Mouse (Mus musculus) CH12.LX (cell line): ENCODE data around the gene Unc13b. TPM values are rescaled to one million over a fixed set of nuclear protein-coding genes. Genes with fewer than 3 reads are reported as not detected.
A peak's percentile ranks its signal among the peaks of the same experiment; 100 is the strongest.

ENCODE experiments used
- DNase-seq: peaks from one replicate; pipeline ENCODE4 v3.0.0-alpha.2; 2013; ENCODE audit errors: extremely low read depth
- H3K27ac ChIP-seq: 2 replicates; pipeline ENCODE4 v1.5.1; 2012; ENCODE audit warnings: low read depth, mild to moderate bottlenecking, control low read depth, moderate library complexity; ENCODE audit not compliant: insufficient read depth
- H3K27me3 ChIP-seq: replicated peaks from 2 replicates; pipeline ENCODE3; 2012; ENCODE audit warnings: inconsistent platforms
- H3K36me3 ChIP-seq, 2 experiments: replicated peaks in 1 of 2; 2 replicates each; pipeline versions ENCODE3 to v1.6.1; 2012; ENCODE audit warnings: inconsistent platforms in 1 of 2, low read length in 1 of 2, mild to moderate bottlenecking in 1 of 2, mixed read lengths in 1 of 2, moderate library complexity in 1 of 2; ENCODE audit not compliant: control insufficient read depth in 1 of 2, insufficient read depth in 1 of 2
- H3K4me1 ChIP-seq, 2 experiments: 2 replicates each; pipeline ENCODE4 v1.6.1; 2012; ENCODE audit warnings: inconsistent platforms in 1 of 2, moderate library complexity in 1 of 2; ENCODE audit not compliant: insufficient read depth in 2 of 2, control insufficient read depth in 1 of 2
- H3K4me2 ChIP-seq: 2 replicates; pipeline ENCODE4 v1.6.1; 2012; ENCODE audit warnings: low read depth, mild to moderate bottlenecking, control low read depth; ENCODE audit not compliant: poor library complexity, insufficient read depth, severe bottlenecking
- H3K4me3 ChIP-seq, 3 experiments: fragments of 150-350 bp in 1 of 3; sonication (generic) in 1 of 3; replicated peaks in 1 of 3; 2 replicates each; pipeline versions ENCODE3 to v1.5.1; 2011 to 2012; ENCODE audit warnings: low read depth in 2 of 3, low read length in 2 of 3, mild to moderate bottlenecking in 2 of 3, moderate library complexity in 2 of 3, control low read depth in 1 of 3, improper control_type of control experiment in 1 of 3, inconsistent platforms in 1 of 3, mixed read lengths in 1 of 3; ENCODE audit not compliant: poor library complexity in 1 of 3
- H3K79me2 ChIP-seq: replicated peaks from 2 replicates; pipeline ENCODE4 v1.6.1; 2012; ENCODE audit warnings: mild to moderate bottlenecking, moderate library complexity; ENCODE audit not compliant: control insufficient read depth, poor library complexity, insufficient read depth, severe bottlenecking; ENCODE audit errors: extremely low read depth
- H3K9ac ChIP-seq: 2 replicates; pipeline ENCODE4 v1.6.1; 2012; ENCODE audit warnings: low read depth, mild to moderate bottlenecking, control low read depth, moderate library complexity; ENCODE audit not compliant: insufficient read depth
- H3K9me3 ChIP-seq: replicated peaks from 2 replicates; pipeline ENCODE3; 2012; ENCODE audit warnings: low read length, inconsistent platforms, mixed read lengths
- BHLHE40 ChIP-seq: IDR thresholded peaks from 2 replicates; pipeline ENCODE4 v1.6.1; 2011; ENCODE audit warnings: mild to moderate bottlenecking, low read depth, low read length, improper control_type of control experiment
- CHD1 ChIP-seq: IDR thresholded peaks from 2 replicates; pipeline ENCODE4 v1.6.1; 2012; ENCODE audit warnings: low read depth, low read length, improper control_type of control experiment, inconsistent platforms
- CTCF ChIP-seq, 2 experiments: IDR thresholded peaks in 1 of 2; conservative IDR thresholded peaks in 1 of 2; 2 replicates each; pipeline ENCODE4 v1.5.1; 2011 to 2012; ENCODE audit warnings: low read depth in 2 of 2, low read length in 2 of 2, improper control_type of control experiment in 1 of 2, inconsistent platforms in 1 of 2, mild to moderate bottlenecking in 1 of 2, moderate library complexity in 1 of 2
- E2F4 ChIP-seq: IDR thresholded peaks from 2 replicates; pipeline ENCODE4 v1.6.1; 2011; ENCODE audit warnings: low read depth, low read length, improper control_type of control experiment; ENCODE audit not compliant: insufficient replicate concordance
- ELF1 ChIP-seq: IDR thresholded peaks from 2 replicates; pipeline ENCODE4 v1.6.1; 2014; ENCODE audit warnings: low read depth, mild to moderate bottlenecking, inconsistent platforms, low read length, improper control_type of control experiment
- GABPA ChIP-seq: IDR thresholded peaks from 2 replicates; pipeline ENCODE4 v1.6.1; 2012; ENCODE audit warnings: low read depth, low read length, improper control_type of control experiment, inconsistent platforms; ENCODE audit not compliant: insufficient replicate concordance
- HCFC1 ChIP-seq: IDR thresholded peaks from 2 replicates; pipeline ENCODE4 v1.6.1; 2012; ENCODE audit warnings: low read depth, mild to moderate bottlenecking, inconsistent platforms, low read length, improper control_type of control experiment
- IRF4 ChIP-seq: IDR thresholded peaks from 2 replicates; pipeline ENCODE4 v1.6.1; 2014; ENCODE audit warnings: low read depth, mild to moderate bottlenecking, inconsistent platforms, low read length, improper control_type of control experiment
- JUN ChIP-seq: IDR thresholded peaks from 2 replicates; pipeline ENCODE4 v1.6.1; 2011; ENCODE audit warnings: low read depth, mild to moderate bottlenecking, low read length, improper control_type of control experiment, moderate library complexity; ENCODE audit not compliant: insufficient read depth
- JUND ChIP-seq: conservative IDR thresholded peaks from 2 replicates; pipeline ENCODE4 v1.6.1; 2011; ENCODE audit warnings: low read depth, low read length, improper control_type of control experiment
- MAFK ChIP-seq: IDR thresholded peaks from 2 replicates; pipeline ENCODE4 v1.6.1; 2011; ENCODE audit warnings: low read length, improper control_type of control experiment; ENCODE audit not compliant: insufficient replicate concordance
- MAX ChIP-seq: IDR thresholded peaks from 2 replicates; pipeline ENCODE4 v1.6.1; 2011; ENCODE audit warnings: low read length, improper control_type of control experiment
- MAZ ChIP-seq: IDR thresholded peaks from 2 replicates; pipeline ENCODE4 v1.6.1; 2012; ENCODE audit warnings: low read depth, mild to moderate bottlenecking, inconsistent platforms, low read length, improper control_type of control experiment, moderate library complexity
- MEF2A ChIP-seq: IDR thresholded peaks from 2 replicates; pipeline ENCODE4 v1.6.1; 2014; ENCODE audit warnings: low read depth, mild to moderate bottlenecking, inconsistent platforms, low read length, improper control_type of control experiment, borderline replicate concordance
- MXI1 ChIP-seq: IDR thresholded peaks from 2 replicates; pipeline ENCODE4 v1.6.1; 2011; ENCODE audit warnings: mild to moderate bottlenecking, low read depth, low read length, improper control_type of control experiment
- MYC ChIP-seq: IDR thresholded peaks from 2 replicates; pipeline ENCODE4 v1.6.1; 2011; ENCODE audit warnings: low read depth, mild to moderate bottlenecking, improper control_type of control experiment, low read length
- NRF1 ChIP-seq: IDR thresholded peaks from 2 replicates; pipeline ENCODE4 v1.6.1; 2014; ENCODE audit warnings: low read depth, mild to moderate bottlenecking, inconsistent platforms, low read length, improper control_type of control experiment, moderate library complexity
- PAX5 ChIP-seq: IDR thresholded peaks from 2 replicates; pipeline ENCODE4 v1.6.1; 2012; ENCODE audit warnings: low read length, inconsistent platforms, mixed read lengths
- POLR2A ChIP-seq: IDR thresholded peaks from 2 replicates; pipeline ENCODE4 v1.6.1; 2011; ENCODE audit warnings: low read depth, mild to moderate bottlenecking, improper control_type of control experiment, low read length
- POLR2AphosphoS2 ChIP-seq: IDR thresholded peaks from 2 replicates; pipeline ENCODE4 v1.6.1; 2011; ENCODE audit warnings: low read depth, low read length, improper control_type of control experiment
- RAD21 ChIP-seq: IDR thresholded peaks from 2 replicates; pipeline ENCODE4 v1.6.1; 2011; ENCODE audit warnings: low read depth, mild to moderate bottlenecking, low read length, improper control_type of control experiment, moderate library complexity
- SIN3A ChIP-seq: IDR thresholded peaks from 2 replicates; pipeline ENCODE4 v1.6.1; 2012; ENCODE audit warnings: low read length, improper control_type of control experiment, inconsistent platforms
- SMC3 ChIP-seq: IDR thresholded peaks from 2 replicates; pipeline ENCODE4 v1.6.1; 2011; ENCODE audit warnings: low read depth, low read length, improper control_type of control experiment
- TBP ChIP-seq: conservative IDR thresholded peaks from 2 replicates; pipeline ENCODE4 v1.6.1; 2011; ENCODE audit warnings: low read depth, low read length, improper control_type of control experiment
- TCF12 ChIP-seq: IDR thresholded peaks from 2 replicates; pipeline ENCODE4 v1.6.1; 2014; ENCODE audit warnings: low read depth, mild to moderate bottlenecking, inconsistent platforms, low read length, improper control_type of control experiment
- USF1 ChIP-seq: IDR thresholded peaks from 2 replicates; pipeline ENCODE4 v1.6.1; 2014; ENCODE audit warnings: low read depth, mild to moderate bottlenecking, inconsistent platforms, low read length, improper control_type of control experiment
- ZC3H11A ChIP-seq: IDR thresholded peaks from 2 replicates; pipeline ENCODE4 v1.6.1; 2012; ENCODE audit warnings: low read depth, mild to moderate bottlenecking, inconsistent platforms, low read length, improper control_type of control experiment
- ZKSCAN1 ChIP-seq: IDR thresholded peaks from 2 replicates; pipeline ENCODE4 v1.6.1; 2012; ENCODE audit warnings: low read depth, inconsistent platforms, low read length, improper control_type of control experiment, borderline replicate concordance
- ZNF384 ChIP-seq: IDR thresholded peaks from 2 replicates; pipeline ENCODE4 v1.6.1; 2012; ENCODE audit warnings: low read depth, low read length, improper control_type of control experiment, inconsistent platforms
- dilution Hi-C: fragments of 300-500 bp; cut with MboI; formaldehyde crosslinking; loops from 2 replicates; pipeline ENCODE4 v1.14.3; 2020; ENCODE audit warnings: low sequenced_read_pairs; ENCODE audit not compliant: extremely low pct_unique_long_range_greater_than_20kb, extremely low pct_ligation_motif_present
- in situ Hi-C: fragments of 300-500 bp; cut with MboI; formaldehyde crosslinking; loops from 3 replicates; pipeline ENCODE4 v1.14.3; 2019; ENCODE audit warnings: low sequenced_read_pairs, low pct_ligation_motif_present, low pct_unique_long_range_greater_than_20kb, mixed read lengths
- polyA plus RNA-seq: library from polyadenylated mRNA; unstranded; fragments of >175 nt; gene quantifications from 2 replicates; pipeline ENCODE4 v1.2.1, GENCODE M21; 2012; ENCODE audit warnings: low read depth; ENCODE audit not compliant: insufficient read length
- total RNA-seq, 2 experiments: library from RNA; depleted of rRNA; stranded (reverse); fragments of 300-350 nt in 1 of 2; fragments of >200 nt in 1 of 2; gene quantifications; 2 replicates each; pipeline ENCODE4 v1.2.3; 2012 to 2014

The Unc13b gene
- total and polyA plus RNA-seq, 3 experiments = 0.08 to 0.23 (median 0.19) TPM

GRCm38 (mm10) chr4:43266623-43267322, 208.0 kb downstream of the Unc13b start, which contains the start of gene Atp8b5:
Gene Atp8b5, plus strand, starts transcription at chr4:43267159.
- DNase-seq = peak; percentile 88
- Histone ChIP-seq H3K9me3 (no peaks in the 10 kb centered on the region), H3K27ac (no peak within 1 kb of the TSS), H3K79me2 (no peaks in the 10 kb centered on the region), H3K4me1 (peaks cover 2 to 6% of the 10 kb centered on the region in 2 experiments; a peak in 2 of 4 replicates), H3K9ac (peak within 1 kb of the TSS; percentile 29; the same call in 1 of the 2 replicates), H3K4me3 (peak within 1 kb of the TSS in 2 of 3 experiments; percentile 41 to 49), H3K4me2 (peak within 1 kb of the TSS; percentile 51), H3K27me3 (peaks cover 5% of the 10 kb centered on the region), H3K36me3 (no peaks in the 10 kb centered on the region)
- in situ Hi-C loops = no loop called here
- dilution Hi-C loops = no loop called here
- peak in 1 of 2 experiments; percentile 85; a peak in 2 of 4 replicates for TF ChIP-seq CTCF (conservative IDR thresholded peaks at IDR 0.05 in 1 of 2, IDR thresholded peaks at IDR 0.05 in 1 of 2; ENCODE audit: low read depth in 2 of 2, low read length in 2 of 2)
- TF ChIP-seq POLR2AphosphoS2 = no peak
- TF ChIP-seq ZC3H11A = peak; percentile 15; the same call in 1 of the 2 replicates
- TF ChIP-seq MAFK = no peak
- no peak for TF ChIP-seq JUND
- no peak for TF ChIP-seq GABPA
- no peak for TF ChIP-seq PAX5
- no peak for TF ChIP-seq ZKSCAN1
- peak; percentile 32; the same call in 1 of the 2 replicates for TF ChIP-seq MXI1
- TF ChIP-seq TBP = no peak
- TF ChIP-seq HCFC1 = peak; percentile 53; the same call in 1 of the 2 replicates
- TF ChIP-seq ZNF384 = no peak
- TF ChIP-seq MYC = peak; percentile 74; the same call in 1 of the 2 replicates
- peak; percentile 62 for TF ChIP-seq SMC3
- peak; percentile 50; the same call in 1 of the 2 replicates for TF ChIP-seq BHLHE40
- TF ChIP-seq TCF12 = 0 out of 2 replicates have a peak, but pooled peaks have one; percentile 31
- no peak; the same call in 1 of the 2 replicates for TF ChIP-seq IRF4
- TF ChIP-seq CHD1 = no peak
- no peak for TF ChIP-seq JUN
- TF ChIP-seq USF1 = no peak
- peak; percentile 77 for TF ChIP-seq RAD21
- peak; percentile 55; the same call in 1 of the 2 replicates for TF ChIP-seq MEF2A
- peak; percentile 80 for TF ChIP-seq NRF1
- TF ChIP-seq POLR2A = peak; percentile 35; the same call in 1 of the 2 replicates
- no peak for TF ChIP-seq E2F4
- no peak for TF ChIP-seq MAZ
- 0 out of 2 replicates have a peak, but pooled peaks have one; percentile 29 for TF ChIP-seq MAX
- no peak for TF ChIP-seq SIN3A
- peak; percentile 72 for TF ChIP-seq ELF1
